Mouse (Mus musculus): ENCODE data around the gene Kbtbd2.

Gene Kbtbd2

DNA sequence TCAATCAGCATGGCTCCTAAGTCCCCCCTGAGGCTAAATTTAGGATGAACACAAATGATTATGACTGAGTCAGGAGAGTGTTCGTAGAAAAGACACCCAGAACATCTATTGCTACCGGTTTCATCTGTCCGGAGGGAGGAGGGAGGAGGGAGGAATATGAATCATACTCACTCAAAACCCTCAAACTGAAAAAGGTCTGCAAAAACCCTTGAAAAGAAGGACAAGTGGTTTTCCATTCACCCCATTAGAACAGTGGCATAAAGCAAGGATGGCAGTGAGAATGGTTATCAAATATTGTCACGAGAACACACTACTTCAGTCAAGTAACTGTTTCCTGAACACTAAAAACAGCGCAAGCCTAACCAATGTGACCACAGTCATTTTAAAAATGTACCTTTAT is 12.5 kb downstream of the Kbtbd2 start:
- no peak for DNase-seq (ENCODE audit: low spot score)

- no peak for DNase-seq (ENCODE audit: low spot score)
These were observed 13.9 kb downstream of the Kbtbd2 start for GRCm38 (mm10) chr6:56783561-56784272.

- DNase-seq (ENCODE audit: low spot score): no peak
These were observed 18.0 kb downstream of the Kbtbd2 start for GRCm38 (mm10) chr6:56779636-56780035.

- DNase-seq (ENCODE audit: low spot score): no peak
These were observed 21.8 kb downstream of the Kbtbd2 start for GRCm38 (mm10) chr6:56775816-56776215.

- DNase-seq (ENCODE audit: low spot score): no peak
These were observed 31.9 kb downstream of the Kbtbd2 start for GRCm38 (mm10) chr6:56765696-56766095.

GRCm38 (mm10) chr6:56765265-56765664 is 32.3 kb downstream of the Kbtbd2 start:
- no peak for DNase-seq (ENCODE audit: low spot score)

- no peak for DNase-seq (ENCODE audit: low spot score)
These were observed 38.3 kb downstream of the Kbtbd2 start for GRCm38 (mm10) chr6:56759324-56759723.

GRCm38 (mm10) chr6:56756117-56756516 is 41.5 kb downstream of the Kbtbd2 start:
- no peak for DNase-seq (ENCODE audit: low spot score)

DNA sequence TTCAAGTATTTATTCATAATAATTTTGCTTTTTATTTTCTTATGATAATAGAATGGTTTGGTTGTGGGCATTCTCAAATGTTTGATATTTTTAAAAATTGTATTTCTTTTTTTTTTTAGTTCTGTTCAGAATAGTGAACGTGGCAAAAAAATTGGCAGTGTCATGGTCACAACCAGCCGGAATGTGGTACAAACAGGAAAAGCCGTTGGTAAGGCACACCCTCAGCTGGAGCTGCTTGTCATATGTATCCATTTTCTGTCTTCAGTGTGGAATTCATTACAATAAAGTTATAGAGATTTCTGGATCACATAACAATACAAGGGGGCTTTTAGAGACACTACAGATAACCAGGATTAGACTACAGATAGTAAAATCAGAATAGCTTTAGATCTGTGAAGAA is 43.9 kb downstream of the Kbtbd2 start:
- no peak for DNase-seq (ENCODE audit: low spot score)

DNA sequence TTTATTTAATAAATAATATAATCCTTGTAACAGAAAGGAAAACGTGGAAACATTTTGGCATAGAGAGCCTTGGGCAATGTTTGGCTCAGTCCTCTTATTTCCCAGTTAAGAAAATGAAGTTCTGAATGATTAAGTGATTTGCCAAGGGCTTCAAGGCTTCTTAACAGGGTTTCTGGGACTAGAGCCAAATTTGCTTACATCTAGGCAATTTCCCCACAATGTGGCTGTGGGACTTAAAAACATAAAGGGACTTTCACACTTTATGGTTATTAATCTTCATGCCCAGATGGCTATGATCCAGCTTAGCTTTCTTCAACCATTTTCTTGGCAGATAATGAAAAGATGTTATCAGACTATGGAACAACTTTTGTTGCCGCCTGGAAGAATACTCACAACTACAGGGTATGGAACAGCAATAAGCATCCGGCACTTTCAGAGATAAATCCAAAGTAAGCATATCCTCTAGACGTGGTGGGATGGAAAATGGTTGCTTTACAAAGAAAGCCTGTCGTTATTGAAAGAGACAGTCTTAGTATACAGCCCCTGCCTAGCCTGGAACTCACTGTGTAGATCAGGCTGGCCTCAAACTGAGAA is 51.6 kb downstream of the Kbtbd2 start:
- DNase-seq (ENCODE audit: low spot score): no peak

DNA sequence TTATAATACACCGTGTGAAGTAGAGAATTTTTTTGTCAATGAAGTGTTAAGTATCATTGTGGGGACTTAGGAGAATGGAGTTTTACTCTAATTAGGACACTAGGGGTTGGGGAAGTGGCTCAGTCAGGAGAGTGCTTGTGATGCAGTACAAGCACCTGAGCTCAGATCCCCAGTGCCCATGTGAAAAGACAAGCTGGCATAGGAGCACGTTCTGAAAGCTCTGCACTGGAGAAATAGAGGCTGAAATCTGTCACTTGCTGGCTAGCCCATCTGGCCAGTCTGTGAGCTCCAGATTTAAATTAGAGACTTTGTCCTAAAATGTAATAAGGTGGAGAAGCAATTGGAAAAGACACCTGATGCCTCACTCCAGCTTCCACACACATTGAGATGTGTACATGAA is 65.1 kb downstream of the Kbtbd2 start:
- no peak for DNase-seq (ENCODE audit: low spot score)

Measured in ovary, postnatal 14 days (tissue).